Mouse (Mus musculus): Measurements from ENCODE around the gene Brk1. TPM values are rescaled to one million over a fixed set of nuclear protein-coding genes. Genes with fewer than 3 reads are reported as not detected.

Gene Brk1
- polyA plus RNA-seq (2015; fragmentation: Nextera tagmentation; extraction: Ambion mirVana), result 159 and 162 TPM in 2 replicates

DNA sequence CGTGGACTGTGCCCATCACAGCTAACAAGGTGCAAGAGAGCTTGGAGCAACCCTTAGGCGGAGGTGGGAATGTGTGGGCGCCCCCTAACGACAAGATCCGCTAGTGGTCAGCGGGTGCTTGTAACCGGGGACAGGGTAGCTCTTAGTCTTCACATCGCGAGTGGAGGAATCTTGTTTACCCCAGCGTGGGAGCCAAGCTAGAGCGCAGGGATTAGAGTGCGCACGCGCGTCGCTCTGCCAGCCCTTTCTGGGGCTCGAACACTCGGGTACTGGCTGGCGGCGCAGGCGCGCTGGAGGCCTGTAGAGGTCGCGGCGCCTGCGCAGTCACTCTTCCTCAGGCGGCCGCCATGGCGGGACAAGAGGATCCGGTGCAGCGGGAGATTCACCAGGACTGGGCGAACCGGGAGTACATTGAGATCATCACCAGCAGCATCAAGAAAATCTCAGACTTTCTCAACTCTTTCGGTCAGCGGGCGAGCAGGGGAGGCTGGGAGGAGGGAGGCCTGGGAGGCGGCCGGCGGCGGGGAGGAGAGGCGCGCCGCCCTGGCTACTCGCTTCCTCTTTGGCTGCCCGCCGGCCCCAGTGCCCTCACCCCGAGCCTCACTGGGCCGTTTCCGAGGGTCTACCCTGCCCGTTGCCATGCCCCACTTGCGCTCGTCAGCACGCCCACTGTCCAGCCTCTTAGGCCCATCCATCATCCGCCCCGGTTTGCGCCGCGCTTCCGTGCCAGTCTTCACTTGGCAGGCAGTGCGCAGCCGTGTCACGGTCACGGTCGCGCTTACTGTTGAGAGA is at the start of gene Brk1:
Gene Brk1, plus strand, starts transcription at position 341 of the 792 bp plus-strand sequence.
- ATAC-seq (replicated peaks; ENCODE audit: insufficient number of reproducible peaks, insufficient read depth, low FRiP score, low read depth), result peak; percentile 90
- Histone ChIP-seq H3K4me2 (peak within 1 kb of the TSS; percentile 66), H3K36me3 (no peaks in the 10 kb centered on the region), H3K9ac (peak within 1 kb of the TSS; percentile 91), H3K27ac (peak within 1 kb of the TSS; percentile 88), H3K27me3 (no peaks in the 10 kb centered on the region), H3K4me1 (replicated peaks) (peaks cover 22% of the 10 kb centered on the region), H3K4me3 (peak within 1 kb of the TSS; percentile 87), H3K9me3 (replicated peaks) (no peaks in the 10 kb centered on the region)
- WGBS, result under 1% methylated on average over 65 of the region's 65 CpGs

DNA sequence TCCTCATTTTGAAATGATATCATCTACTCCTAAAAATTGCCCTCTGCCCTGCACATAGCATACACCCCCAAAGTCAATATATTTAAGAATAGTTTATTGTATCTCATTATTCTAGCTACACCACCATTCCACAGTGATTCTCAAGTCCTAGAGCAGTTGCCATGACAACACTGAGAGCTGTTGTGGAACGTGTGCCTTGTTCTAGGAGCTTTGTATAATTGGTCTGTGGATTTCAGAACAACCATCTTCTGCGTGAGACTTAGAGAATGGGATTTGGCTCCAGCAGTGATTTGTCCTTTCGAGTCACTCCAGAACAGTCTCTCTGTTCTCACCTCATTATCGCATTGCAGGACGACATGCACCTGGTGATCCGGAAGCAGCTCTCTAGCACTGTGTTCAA is 44.8 kb upstream of the Brk1 start:
- H3K27ac ChIP-seq, result no peak overlapping the region
- no peaks in the 10 kb centered on the region for H3K27me3 ChIP-seq
- no peaks in the 10 kb centered on the region for H3K4me1 ChIP-seq (replicated peaks)
- no peak overlapping the region for H3K4me3 ChIP-seq
- no peak for ATAC-seq (replicated peaks; ENCODE audit: insufficient number of reproducible peaks, insufficient read depth, low FRiP score, low read depth)
- H3K9ac ChIP-seq, result no peak overlapping the region
- no peaks in the 10 kb centered on the region for H3K9me3 ChIP-seq (replicated peaks)
- H3K36me3 ChIP-seq, result 0 out of 2 replicates have a peak, but pooled peaks cover 10% of the 10 kb centered on the region
- H3K4me2 ChIP-seq, result no peak overlapping the region
- 75% methylated on average over 6 of the region's 6 CpGs for WGBS

DNA sequence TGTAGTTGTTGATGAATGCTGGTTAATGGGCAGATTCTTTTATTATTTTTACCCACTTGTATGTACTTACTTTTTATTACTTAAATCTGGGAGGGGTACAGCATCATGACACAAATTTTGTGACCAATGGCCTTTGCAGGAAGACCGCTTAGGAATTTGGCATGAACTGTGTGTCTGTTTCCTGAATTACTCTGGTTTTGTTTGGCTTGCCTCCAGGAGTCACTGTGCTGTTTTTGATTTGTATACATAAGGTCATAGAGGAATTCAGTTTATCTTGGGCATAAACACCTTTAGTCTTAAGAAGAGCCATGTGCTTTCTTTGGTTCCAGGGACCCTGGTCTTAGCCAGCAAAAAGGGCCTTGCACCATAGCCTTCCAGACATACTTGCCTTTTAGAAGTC is 40.0 kb upstream of the Brk1 start:
- Histone ChIP-seq H3K27ac (no peak overlapping the region), H3K9me3 (replicated peaks) (no peaks in the 10 kb centered on the region), H3K36me3 (0 out of 2 replicates have a peak, but pooled peaks cover 5% of the 10 kb centered on the region), H3K4me3 (no peak overlapping the region), H3K9ac (no peak overlapping the region), H3K4me1 (replicated peaks) (no peaks in the 10 kb centered on the region), H3K27me3 (no peaks in the 10 kb centered on the region), H3K4me2 (no peak overlapping the region)
- ATAC-seq (replicated peaks; ENCODE audit: insufficient number of reproducible peaks, insufficient read depth, low FRiP score, low read depth), result no peak
- WGBS, result 68% methylated on average over 1 of the region's 1 CpGs

DNA sequence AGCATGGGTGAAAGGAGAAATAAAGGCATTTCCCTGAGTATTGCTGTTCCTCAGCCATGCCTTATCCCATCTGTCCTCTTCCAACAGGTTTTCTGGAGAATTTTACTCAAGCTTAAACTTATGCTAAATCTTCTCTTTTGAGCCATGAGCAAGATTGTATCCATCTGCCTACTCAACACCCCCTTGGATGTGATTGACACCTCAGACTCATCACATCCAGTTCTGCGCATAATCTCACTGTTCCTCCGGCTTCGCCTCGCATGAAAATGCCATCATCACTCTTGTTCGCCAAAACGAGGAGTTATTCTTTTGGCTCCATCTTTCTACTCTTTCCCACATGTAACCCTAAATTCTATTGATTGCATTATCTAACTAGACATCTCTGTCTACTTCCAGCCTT is 28.5 kb upstream of the Brk1 start:
- Histone ChIP-seq H3K9ac (no peak overlapping the region), H3K27me3 (no peaks in the 10 kb centered on the region), H3K9me3 (replicated peaks) (no peaks in the 10 kb centered on the region), H3K4me1 (replicated peaks) (no peaks in the 10 kb centered on the region), H3K4me3 (no peak overlapping the region), H3K4me2 (no peak overlapping the region), H3K27ac (no peak overlapping the region), H3K36me3 (peaks cover 19% of the 10 kb centered on the region; the same call in 1 of the 2 replicates)
- WGBS, result 94% methylated on average over 6 of the region's 6 CpGs
- no peak for ATAC-seq (replicated peaks; ENCODE audit: insufficient number of reproducible peaks, insufficient read depth, low FRiP score, low read depth)

DNA sequence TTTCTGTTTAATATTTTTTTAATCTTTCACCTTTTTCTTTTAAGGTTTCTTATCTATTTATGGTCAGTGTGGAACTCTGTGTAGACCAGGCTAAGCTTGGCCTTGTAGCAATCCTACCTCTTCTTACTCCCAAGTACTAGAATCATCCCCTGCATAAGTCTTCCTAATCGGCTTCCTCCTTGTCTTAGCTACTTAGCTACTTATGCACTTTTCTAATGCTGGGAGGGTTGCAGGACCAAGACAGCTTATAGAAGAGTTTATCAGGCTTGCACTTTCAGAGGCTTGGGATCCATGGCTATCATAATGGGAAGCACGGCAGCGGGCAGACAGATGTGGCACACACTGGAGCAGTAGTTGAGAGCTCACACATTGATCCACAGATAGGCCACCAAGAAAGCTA is 25.3 kb upstream of the Brk1 start:
- Histone ChIP-seq H3K4me1 (replicated peaks) (no peaks in the 10 kb centered on the region), H3K27ac (no peak overlapping the region), H3K9me3 (replicated peaks) (no peaks in the 10 kb centered on the region), H3K9ac (no peak overlapping the region), H3K4me2 (no peak overlapping the region), H3K36me3 (peaks cover 17% of the 10 kb centered on the region), H3K4me3 (no peak overlapping the region), H3K27me3 (no peaks in the 10 kb centered on the region)
- 93% methylated on average over 3 of the region's 3 CpGs for WGBS
- no peak for ATAC-seq (replicated peaks; ENCODE audit: insufficient number of reproducible peaks, insufficient read depth, low FRiP score, low read depth)

DNA sequence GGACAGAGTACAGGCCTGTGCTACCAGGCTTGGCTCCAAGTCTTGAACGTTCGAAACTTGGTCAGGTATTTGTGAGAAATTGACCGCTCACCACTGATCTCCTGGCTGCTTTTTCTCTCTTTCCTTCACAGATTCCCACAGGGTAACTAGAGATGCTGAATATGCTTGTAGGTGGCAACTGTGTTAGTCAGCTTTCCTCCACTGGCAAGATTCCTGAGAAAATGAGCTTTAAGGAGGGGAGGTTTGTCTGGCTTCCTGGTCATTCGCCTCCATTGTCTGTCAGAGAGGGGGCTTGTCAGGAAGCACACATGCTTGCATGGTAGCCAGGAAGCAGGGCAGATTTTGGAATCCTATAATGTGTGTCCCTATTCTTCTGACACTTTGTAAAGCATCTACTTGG is 21.5 kb upstream of the Brk1 start:
- no peak overlapping the region for H3K4me2 ChIP-seq
- no peaks in the 10 kb centered on the region for H3K9me3 ChIP-seq (replicated peaks)
- WGBS, result 84% methylated on average over 4 of the region's 4 CpGs
- H3K9ac ChIP-seq, result no peak overlapping the region
- H3K4me3 ChIP-seq, result no peak overlapping the region
- 0 out of 2 replicates have a peak, but pooled peaks cover 4% of the 10 kb centered on the region for H3K4me1 ChIP-seq (replicated peaks)
- H3K27ac ChIP-seq, result no peak overlapping the region
- no peak for ATAC-seq (replicated peaks; ENCODE audit: insufficient number of reproducible peaks, insufficient read depth, low FRiP score, low read depth)
- peaks cover 5% of the 10 kb centered on the region for H3K36me3 ChIP-seq
- no peaks in the 10 kb centered on the region for H3K27me3 ChIP-seq

DNA sequence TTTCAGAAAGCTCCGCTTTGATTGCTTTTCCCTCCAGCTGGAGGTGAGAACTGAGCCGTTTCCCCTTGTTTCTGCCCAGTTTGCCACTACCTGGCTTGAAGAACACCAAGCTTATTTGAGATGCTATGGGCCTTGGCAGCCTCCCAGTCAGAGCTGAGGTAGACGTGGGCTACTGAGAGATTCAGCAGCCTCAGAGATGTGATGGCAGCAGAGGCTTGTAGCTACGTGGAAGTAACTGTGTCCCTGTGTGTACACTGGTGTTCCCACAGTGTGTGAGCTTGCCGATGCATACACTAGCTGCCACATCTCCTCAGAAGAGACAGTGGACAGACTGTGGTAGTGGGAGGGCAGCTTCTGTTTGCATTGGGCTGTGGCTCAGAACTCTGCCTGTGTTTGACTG is 19.5 kb upstream of the Brk1 start:
- no peak overlapping the region for H3K9ac ChIP-seq
- H3K27ac ChIP-seq, result no peak overlapping the region
- WGBS, result 91% methylated on average over 5 of the region's 5 CpGs
- ATAC-seq (replicated peaks; ENCODE audit: insufficient number of reproducible peaks, insufficient read depth, low FRiP score, low read depth), result no peak
- H3K4me1 ChIP-seq (replicated peaks), result 0 out of 2 replicates have a peak, but pooled peaks cover 4% of the 10 kb centered on the region
- H3K36me3 ChIP-seq, result peaks cover 5% of the 10 kb centered on the region
- H3K4me3 ChIP-seq, result no peak overlapping the region
- no peaks in the 10 kb centered on the region for H3K27me3 ChIP-seq
- H3K9me3 ChIP-seq (replicated peaks), result no peaks in the 10 kb centered on the region
- H3K4me2 ChIP-seq, result no peak overlapping the region

DNA sequence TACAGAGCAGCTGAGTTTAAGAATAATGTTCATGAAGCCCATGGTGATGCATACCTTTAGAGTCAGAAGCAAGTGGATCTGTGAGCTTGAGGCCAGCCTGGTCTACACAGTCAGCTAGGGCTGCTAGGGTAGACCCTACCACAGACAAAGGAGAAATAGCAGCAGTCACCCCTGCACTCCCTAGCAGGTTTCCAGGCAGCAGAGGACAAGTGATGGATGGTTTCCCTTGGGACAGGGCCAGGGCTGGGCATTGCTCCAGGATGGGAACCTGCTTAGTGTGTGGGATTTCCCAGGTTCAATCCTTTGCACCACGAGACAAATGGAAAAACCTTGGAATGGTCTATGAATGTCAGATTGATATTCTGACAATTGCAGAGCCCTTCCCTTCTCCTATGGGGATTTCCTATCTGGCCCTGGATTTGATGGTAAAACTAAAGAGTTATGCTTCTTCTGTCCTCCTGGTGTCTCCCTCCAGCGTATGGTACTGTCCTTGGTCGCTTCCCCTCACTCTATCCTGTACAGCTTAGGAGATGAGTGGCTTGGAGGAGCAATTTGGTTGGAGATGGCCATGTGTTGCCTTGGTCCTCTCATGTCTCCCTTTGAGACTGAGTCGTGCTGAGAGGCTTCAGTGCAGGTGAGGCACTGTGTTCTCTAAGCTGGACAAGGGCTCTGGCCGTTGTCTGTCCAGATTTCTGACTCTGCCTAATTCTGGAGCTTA is 17.9 kb upstream of the Brk1 start:
- 61% methylated on average over 5 of the region's 5 CpGs for WGBS
- no peak overlapping the region for H3K4me2 ChIP-seq
- H3K4me3 ChIP-seq, result no peak overlapping the region
- no peak overlapping the region for H3K9ac ChIP-seq
- peaks cover 5% of the 10 kb centered on the region for H3K36me3 ChIP-seq
- no peaks in the 10 kb centered on the region for H3K27me3 ChIP-seq
- H3K4me1 ChIP-seq (replicated peaks), result 0 out of 2 replicates have a peak, but pooled peaks cover 4% of the 10 kb centered on the region
- H3K27ac ChIP-seq, result no peak overlapping the region
- ATAC-seq (replicated peaks; ENCODE audit: insufficient number of reproducible peaks, insufficient read depth, low FRiP score, low read depth), result 0 out of 2 replicates have a peak, but pooled peaks have one; percentile 50
- H3K9me3 ChIP-seq (replicated peaks), result no peaks in the 10 kb centered on the region

DNA sequence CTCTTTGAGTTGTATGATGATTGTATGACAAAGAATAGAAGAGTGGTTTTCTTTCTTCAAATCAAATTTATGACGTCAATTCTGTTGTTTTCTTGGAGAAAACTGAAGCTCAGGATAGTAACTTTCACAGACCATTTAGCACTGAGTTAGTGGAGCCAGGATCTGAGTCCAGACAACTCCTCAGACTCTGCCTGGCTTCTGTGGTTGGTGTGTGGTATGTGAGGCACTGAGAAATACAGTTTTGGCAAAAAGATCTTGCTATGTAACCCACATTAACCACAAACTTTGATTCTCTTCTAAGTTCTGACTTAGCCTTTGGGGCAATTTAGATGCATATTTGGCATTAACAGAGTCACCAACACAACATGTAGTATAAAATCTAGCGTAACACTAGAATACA is 11.9 kb upstream of the Brk1 start:
- Histone ChIP-seq H3K9me3 (replicated peaks) (no peaks in the 10 kb centered on the region), H3K27ac (no peak overlapping the region), H3K9ac (no peak overlapping the region), H3K4me1 (replicated peaks) (no peaks in the 10 kb centered on the region), H3K4me2 (no peak overlapping the region), H3K4me3 (no peak overlapping the region), H3K27me3 (no peaks in the 10 kb centered on the region), H3K36me3 (no peaks in the 10 kb centered on the region)
- ATAC-seq (replicated peaks; ENCODE audit: insufficient number of reproducible peaks, insufficient read depth, low FRiP score, low read depth), result no peak
- 94% methylated on average over 2 of the region's 2 CpGs for WGBS

DNA sequence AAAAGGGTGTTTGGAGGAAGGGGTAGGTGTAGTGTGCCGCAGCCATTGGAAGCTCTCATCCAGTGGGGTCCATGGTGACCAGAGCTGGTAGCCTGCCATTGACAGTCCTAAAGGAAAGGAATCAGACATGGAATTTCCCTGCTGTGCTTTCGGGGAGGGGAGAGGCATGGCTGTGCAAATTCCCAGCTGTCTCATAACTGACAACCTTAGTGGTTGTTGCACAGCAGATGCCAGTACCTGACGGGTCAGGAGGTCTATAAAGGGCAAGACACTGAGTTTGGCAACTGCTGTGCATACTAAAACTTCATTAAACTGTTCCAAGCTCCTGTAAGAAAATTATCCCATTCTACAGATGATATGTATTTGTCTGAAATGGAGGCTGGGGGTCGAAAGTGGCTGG is 6.6 kb upstream of the Brk1 start:
- WGBS, result 82% methylated on average over 4 of the region's 4 CpGs
- H3K27ac ChIP-seq, result no peak overlapping the region
- no peaks in the 10 kb centered on the region for H3K9me3 ChIP-seq (replicated peaks)
- H3K36me3 ChIP-seq, result no peaks in the 10 kb centered on the region
- H3K27me3 ChIP-seq, result no peaks in the 10 kb centered on the region
- no peak overlapping the region for H3K9ac ChIP-seq
- peaks cover 7% of the 10 kb centered on the region; the same call in 1 of the 2 replicates for H3K4me1 ChIP-seq (replicated peaks)
- ATAC-seq (replicated peaks; ENCODE audit: insufficient number of reproducible peaks, insufficient read depth, low FRiP score, low read depth), result no peak
- no peak overlapping the region for H3K4me3 ChIP-seq
- H3K4me2 ChIP-seq, result no peak overlapping the region

DNA sequence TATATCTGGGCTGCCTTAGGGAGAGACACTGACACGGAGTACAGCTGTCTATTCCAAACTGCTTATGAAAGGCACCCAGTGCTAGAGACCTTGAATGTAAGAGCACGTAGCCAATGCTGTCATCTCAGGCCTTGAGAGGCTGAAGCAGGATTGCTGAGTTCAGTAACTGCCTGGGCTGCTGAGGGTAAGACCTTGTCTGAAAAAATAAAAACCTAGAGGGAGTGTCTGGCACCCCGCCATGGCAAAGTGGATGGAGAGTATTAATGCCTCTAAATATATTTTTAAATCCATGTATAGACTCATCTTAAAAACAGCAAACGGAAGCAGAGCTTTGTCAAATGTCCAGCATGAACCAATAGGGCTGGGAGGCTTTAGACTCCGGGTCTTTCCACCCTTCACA is 4.7 kb upstream of the Brk1 start:
- H3K4me3 ChIP-seq, result no peak overlapping the region
- 55% methylated on average over 5 of the region's 5 CpGs for WGBS
- no peaks in the 10 kb centered on the region for H3K27me3 ChIP-seq
- H3K27ac ChIP-seq, result no peak overlapping the region
- H3K9me3 ChIP-seq (replicated peaks), result no peaks in the 10 kb centered on the region
- ATAC-seq (replicated peaks; ENCODE audit: insufficient number of reproducible peaks, insufficient read depth, low FRiP score, low read depth), result no peak
- no peaks in the 10 kb centered on the region for H3K36me3 ChIP-seq
- H3K9ac ChIP-seq, result no peak overlapping the region
- peaks cover 11% of the 10 kb centered on the region; the same call in 1 of the 2 replicates for H3K4me1 ChIP-seq (replicated peaks)
- H3K4me2 ChIP-seq, result no peak overlapping the region
